Mouse (Mus musculus): ENCODE measurements around the gene Skor1. TPM values are rescaled to one million over a fixed set of nuclear protein-coding genes. Genes with fewer than 3 reads are reported as not detected.

Skor1 gene
- total RNA-seq (2014; rRNA removed; ENCODE audit: low replicate concordance) (not detected in 2 replicates), polyA plus RNA-seq (2015; fragmentation: Nextera tagmentation; extraction: Ambion mirVana) (not detected in 2 replicates)

- H3K27ac ChIP-seq (ENCODE audit: low read depth) = no peak within 1 kb of the TSS
- 2% methylated on average over 73 of the region's 108 CpGs for WGBS
- DNase-seq (ENCODE audit: low spot score) = no peak
- peak within 1 kb of the TSS; percentile 71 for H3K4me2 ChIP-seq (ENCODE audit: low read depth, low read length)
- peaks cover 100% of the 10 kb centered on the region for H3K27me3 ChIP-seq (ENCODE audit: control insufficient read depth, insufficient read depth, low read length)
- peak within 1 kb of the TSS; percentile 49 for H3K4me3 ChIP-seq (ENCODE audit: low read depth, low read length)
- H3K36me3 ChIP-seq (replicated peaks; ENCODE audit: control insufficient read depth, insufficient read depth, low read length) = no peaks in the 10 kb centered on the region
- no peak for ATAC-seq (ENCODE audit: insufficient read depth, low read depth)
- H3K9me3 ChIP-seq (replicated peaks; ENCODE audit: control insufficient read depth, low read length) = no peaks in the 10 kb centered on the region
- TF ChIP-seq EP300 (IDR thresholded peaks at IDR 0.05; ENCODE audit: low read depth) (no peak), CTCF (IDR thresholded peaks at IDR 0.05; ENCODE audit: low read depth) (no peak)
- H3K4me1 ChIP-seq (ENCODE audit: control insufficient read depth, insufficient read depth) = peaks cover 20% of the 10 kb centered on the region
- no peak within 1 kb of the TSS for H3K9ac ChIP-seq (replicated peaks; ENCODE audit: low read depth, low read length)
Measured at GRCm38 (mm10) chr9:63148410-63149371, at the start of gene Skor1. Gene Skor1 (minus strand): TSS chr9:63148961.

- no peak for TF ChIP-seq EP300 (IDR thresholded peaks at IDR 0.05; ENCODE audit: low read depth)
- no peak for TF ChIP-seq CTCF (IDR thresholded peaks at IDR 0.05; ENCODE audit: low read depth)
- 16% methylated on average over 8 of the region's 8 CpGs for WGBS
- Histone ChIP-seq H3K4me3 (ENCODE audit: low read depth, low read length) (0 out of 2 replicates have a peak overlapping the region, but pooled peaks have one; percentile 1), H3K27me3 (ENCODE audit: control insufficient read depth, insufficient read depth, low read length) (no peaks in the 10 kb centered on the region), H3K9me3 (replicated peaks; ENCODE audit: control insufficient read depth, low read length) (no peaks in the 10 kb centered on the region), H3K4me1 (ENCODE audit: control insufficient read depth, insufficient read depth) (peaks cover 32% of the 10 kb centered on the region), H3K4me2 (ENCODE audit: low read depth, low read length) (peak overlapping the region; percentile 40), H3K36me3 (replicated peaks; ENCODE audit: control insufficient read depth, insufficient read depth, low read length) (0 out of 2 replicates have a peak, but pooled peaks cover 17% of the 10 kb centered on the region), H3K27ac (ENCODE audit: low read depth) (no peak overlapping the region), H3K9ac (replicated peaks; ENCODE audit: low read depth, low read length) (no peak overlapping the region)
- ATAC-seq (ENCODE audit: insufficient read depth, low read depth) = no peak
- DNase-seq (ENCODE audit: low spot score) = peak; percentile 18
Measured at GRCm38 (mm10) chr9:63197252-63197651, 48.5 kb upstream of the Skor1 start.

GRCm38 (mm10) chr9:63196114-63196682, 47.4 kb upstream of the Skor1 start:
- TF ChIP-seq CTCF (IDR thresholded peaks at IDR 0.05; ENCODE audit: low read depth) (no peak), EP300 (IDR thresholded peaks at IDR 0.05; ENCODE audit: low read depth) (no peak)
- Histone ChIP-seq H3K4me3 (ENCODE audit: low read depth, low read length) (no peak overlapping the region), H3K9ac (replicated peaks; ENCODE audit: low read depth, low read length) (no peak overlapping the region), H3K9me3 (replicated peaks; ENCODE audit: control insufficient read depth, low read length) (no peaks in the 10 kb centered on the region), H3K27me3 (ENCODE audit: control insufficient read depth, insufficient read depth, low read length) (no peaks in the 10 kb centered on the region), H3K36me3 (replicated peaks; ENCODE audit: control insufficient read depth, insufficient read depth, low read length) (0 out of 2 replicates have a peak, but pooled peaks cover 9% of the 10 kb centered on the region), H3K4me1 (ENCODE audit: control insufficient read depth, insufficient read depth) (peaks cover 32% of the 10 kb centered on the region), H3K4me2 (ENCODE audit: low read depth, low read length) (no peak overlapping the region), H3K27ac (ENCODE audit: low read depth) (no peak overlapping the region)
- ATAC-seq (ENCODE audit: insufficient read depth, low read depth) (no peak), DNase-seq (ENCODE audit: low spot score) (no peak)
- 64% methylated on average over 8 of the region's 8 CpGs for WGBS

GRCm38 (mm10) chr9:63195523-63195922, 46.8 kb upstream of the Skor1 start:
- 60% methylated on average over 4 of the region's 4 CpGs for WGBS
- no peaks in the 10 kb centered on the region for H3K9me3 ChIP-seq (replicated peaks; ENCODE audit: control insufficient read depth, low read length)
- TF ChIP-seq CTCF (IDR thresholded peaks at IDR 0.05; ENCODE audit: low read depth) = no peak
- TF ChIP-seq EP300 (IDR thresholded peaks at IDR 0.05; ENCODE audit: low read depth) = no peak
- H3K9ac ChIP-seq (replicated peaks; ENCODE audit: low read depth, low read length) = no peak overlapping the region
- H3K4me1 ChIP-seq (ENCODE audit: control insufficient read depth, insufficient read depth) = peaks cover 32% of the 10 kb centered on the region
- H3K4me3 ChIP-seq (ENCODE audit: low read depth, low read length) = no peak overlapping the region
- no peak overlapping the region for H3K4me2 ChIP-seq (ENCODE audit: low read depth, low read length)
- no peaks in the 10 kb centered on the region for H3K27me3 ChIP-seq (ENCODE audit: control insufficient read depth, insufficient read depth, low read length)
- H3K36me3 ChIP-seq (replicated peaks; ENCODE audit: control insufficient read depth, insufficient read depth, low read length) = 0 out of 2 replicates have a peak, but pooled peaks cover 9% of the 10 kb centered on the region
- no peak for DNase-seq (ENCODE audit: low spot score)
- no peak for ATAC-seq (ENCODE audit: insufficient read depth, low read depth)
- H3K27ac ChIP-seq (ENCODE audit: low read depth) = peak overlapping the region; percentile 43; the same call in 1 of the 2 replicates

GRCm38 (mm10) chr9:63194791-63195190, 46.0 kb upstream of the Skor1 start:
- Histone ChIP-seq H3K27me3 (ENCODE audit: control insufficient read depth, insufficient read depth, low read length) (no peaks in the 10 kb centered on the region), H3K4me3 (ENCODE audit: low read depth, low read length) (no peak overlapping the region), H3K9ac (replicated peaks; ENCODE audit: low read depth, low read length) (no peak overlapping the region), H3K36me3 (replicated peaks; ENCODE audit: control insufficient read depth, insufficient read depth, low read length) (peaks cover 9% of the 10 kb centered on the region; the same call in 1 of the 2 replicates), H3K4me2 (ENCODE audit: low read depth, low read length) (no peak overlapping the region), H3K4me1 (ENCODE audit: control insufficient read depth, insufficient read depth) (peaks cover 32% of the 10 kb centered on the region), H3K9me3 (replicated peaks; ENCODE audit: control insufficient read depth, low read length) (no peaks in the 10 kb centered on the region), H3K27ac (ENCODE audit: low read depth) (peak overlapping the region; percentile 43; the same call in 1 of the 2 replicates)
- ATAC-seq (ENCODE audit: insufficient read depth, low read depth) (peak; percentile 75), DNase-seq (ENCODE audit: low spot score) (peak; percentile 76)
- 32% methylated on average over 9 of the region's 9 CpGs for WGBS
- peak; percentile 55; the same call in 1 of the 2 replicates for TF ChIP-seq EP300 (IDR thresholded peaks at IDR 0.05; ENCODE audit: low read depth)
- no peak for TF ChIP-seq CTCF (IDR thresholded peaks at IDR 0.05; ENCODE audit: low read depth)
